Mouse (Mus musculus): ENCODE data around the gene Mrpl47. TPM values are rescaled to one million over a fixed set of nuclear protein-coding genes. Genes with fewer than 3 reads are reported as not detected.
"Not testable (repeated sequence)": the region's sequence is repeated elsewhere in the genome, so short reads cannot be mapped to it uniquely, and the experiment has no call there.

The Mrpl47 gene
- polyA plus RNA-seq, 1 experiment from 2014 or later: 41.7 TPM

DNA sequence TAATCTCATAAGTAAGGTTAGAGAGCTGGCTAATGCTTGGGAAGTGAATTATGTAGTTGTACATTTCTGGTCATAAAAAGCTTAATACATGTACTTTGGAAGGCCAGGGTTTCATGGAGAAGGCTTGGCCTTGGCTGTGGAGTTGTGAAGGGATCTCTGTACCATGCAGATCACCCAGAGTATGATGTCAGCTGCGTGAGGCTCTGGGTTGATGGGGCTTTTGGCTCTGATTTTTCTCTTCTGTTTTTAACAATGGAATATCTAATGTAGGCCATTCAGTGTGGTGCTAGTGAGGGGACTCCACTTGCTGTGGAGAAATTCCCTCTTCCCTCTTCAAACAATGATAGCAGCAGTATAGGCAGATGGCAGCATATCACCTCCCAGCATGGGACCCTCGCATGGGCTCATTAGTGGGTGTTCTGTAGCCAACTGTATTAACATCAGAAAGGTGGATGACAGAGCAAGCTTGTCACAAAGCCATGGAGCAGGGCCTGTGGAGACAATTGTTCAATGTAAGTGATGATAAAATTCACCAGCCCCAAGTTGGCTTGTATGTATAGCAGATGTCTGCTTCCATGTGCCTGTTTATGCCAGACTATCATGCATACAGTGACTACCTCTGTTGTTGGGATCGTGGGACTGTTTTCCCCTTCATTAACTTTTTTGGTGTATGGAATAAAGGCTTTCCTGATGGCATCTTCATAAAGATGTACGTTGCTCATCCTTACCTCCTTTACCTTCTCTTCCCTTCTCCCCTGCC is 12.6 kb upstream of the Mrpl47 start:
- Histone ChIP-seq H3K9me3 (replicated peaks; ENCODE audit: low read length) (no peaks in the 10 kb centered on the region), H3K36me3 (ENCODE audit: insufficient read depth, low read length) (peaks cover 46% of the 10 kb centered on the region), H3K27me3 (ENCODE audit: insufficient read depth, low read length) (no peaks in the 10 kb centered on the region), H3K4me2 (ENCODE audit: low read length) (no peak overlapping the region), H3K4me1 (replicated peaks; ENCODE audit: insufficient read depth, low read length) (no peaks in the 10 kb centered on the region), H3K9ac (ENCODE audit: low read depth, low read length) (no peak overlapping the region), H3K4me3 (replicated peaks; ENCODE audit: low read depth, low read length) (no peak overlapping the region), H3K27ac (no peak overlapping the region)
- ATAC-seq (replicated peaks; ENCODE audit: low FRiP score, low read depth): no peak
- DNase-seq (ENCODE audit: low spot score): no peak
- no peak for TF ChIP-seq CTCF (IDR thresholded peaks at IDR 0.05; ENCODE audit: low read depth)
- WGBS: 91% methylated on average over 4 of the region's 4 CpGs

DNA sequence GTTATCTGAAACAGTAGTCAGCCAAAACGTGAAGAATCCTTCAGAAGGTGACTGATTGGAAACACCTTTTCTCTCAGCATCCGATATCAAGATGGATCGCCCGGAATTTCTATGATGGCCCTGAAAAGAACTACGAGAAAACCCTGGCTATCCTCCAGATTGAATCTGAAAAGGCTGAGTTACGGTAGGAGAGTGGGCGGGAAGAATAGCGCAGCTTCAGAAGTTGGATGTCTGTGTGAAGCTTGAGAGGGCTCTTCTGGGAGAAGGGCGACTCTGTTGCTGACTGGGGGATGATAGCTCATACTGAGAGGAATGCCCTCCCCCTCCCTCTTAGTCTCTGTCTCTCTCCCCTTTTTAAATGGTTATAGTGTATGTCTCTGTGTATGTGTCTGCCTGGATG is 11.0 kb upstream of the Mrpl47 start:
- H3K4me3 ChIP-seq (replicated peaks; ENCODE audit: low read depth, low read length): no peak overlapping the region
- DNase-seq (ENCODE audit: low spot score) (no peak), ATAC-seq (replicated peaks; ENCODE audit: low FRiP score, low read depth) (no peak)
- no peaks in the 10 kb centered on the region for H3K27me3 ChIP-seq (ENCODE audit: insufficient read depth, low read length)
- no peaks in the 10 kb centered on the region for H3K4me1 ChIP-seq (replicated peaks; ENCODE audit: insufficient read depth, low read length)
- no peak overlapping the region for H3K4me2 ChIP-seq (ENCODE audit: low read length)
- peaks cover 46% of the 10 kb centered on the region for H3K36me3 ChIP-seq (ENCODE audit: insufficient read depth, low read length)
- no peak for TF ChIP-seq CTCF (IDR thresholded peaks at IDR 0.05; ENCODE audit: low read depth)
- WGBS: 90% methylated on average over 9 of the region's 9 CpGs
- H3K9me3 ChIP-seq (replicated peaks; ENCODE audit: low read length): no peaks in the 10 kb centered on the region
- H3K27ac ChIP-seq: no peak overlapping the region
- H3K9ac ChIP-seq (ENCODE audit: low read depth, low read length): no peak overlapping the region

DNA sequence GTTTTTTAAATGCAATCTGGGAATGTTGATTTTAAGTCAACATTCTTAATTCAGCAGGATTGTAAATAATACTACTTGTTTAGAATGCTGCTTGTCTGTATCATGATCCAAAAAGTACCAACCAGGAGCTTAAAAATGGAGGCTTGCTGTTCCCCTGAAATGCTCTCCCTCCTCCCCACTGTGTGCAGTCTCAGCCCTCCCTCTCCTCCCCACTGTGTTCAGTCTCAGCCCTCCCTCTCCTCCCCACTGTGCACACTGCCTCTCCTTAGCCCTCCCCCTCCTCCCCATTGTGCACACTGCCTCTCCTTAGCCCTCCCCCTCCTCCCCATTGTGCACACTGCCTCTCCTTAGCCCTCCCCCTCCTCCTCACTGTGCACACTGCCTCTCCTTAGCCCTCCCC is 8.0 kb upstream of the Mrpl47 start:
- not testable (repeated sequence) for H3K9me3 ChIP-seq (replicated peaks; ENCODE audit: low read length); H3K4me2 ChIP-seq (ENCODE audit: low read length); ATAC-seq (replicated peaks; ENCODE audit: low FRiP score, low read depth); H3K4me1 ChIP-seq (replicated peaks; ENCODE audit: insufficient read depth, low read length); H3K9ac ChIP-seq (ENCODE audit: low read depth, low read length); H3K4me3 ChIP-seq (replicated peaks; ENCODE audit: low read depth, low read length); DNase-seq (ENCODE audit: low spot score); H3K27ac ChIP-seq; H3K27me3 ChIP-seq (ENCODE audit: insufficient read depth, low read length)
- peaks cover 22% of the 10 kb centered on the region for H3K36me3 ChIP-seq (ENCODE audit: insufficient read depth, low read length)

DNA sequence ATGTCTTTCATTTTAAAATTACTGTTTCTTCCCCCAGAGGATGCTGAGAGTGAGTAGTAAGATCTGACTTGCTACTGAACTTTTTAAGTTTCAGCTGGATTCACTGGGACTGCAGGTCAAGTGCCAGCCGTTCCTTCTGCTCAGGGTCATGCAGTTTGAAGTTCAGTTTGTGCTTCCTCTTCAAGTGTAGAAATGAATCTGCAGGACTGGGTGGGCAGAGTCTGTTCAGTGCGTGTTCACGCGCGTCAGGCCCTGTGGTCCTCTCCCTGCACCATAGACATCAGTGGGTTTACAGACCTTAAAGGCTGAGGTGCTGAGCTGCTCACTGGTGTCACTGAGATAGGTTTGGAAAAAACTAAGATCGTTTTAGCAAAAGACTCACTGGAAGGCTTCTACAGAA is 7.6 kb upstream of the Mrpl47 start:
- no peaks in the 10 kb centered on the region for H3K27me3 ChIP-seq (ENCODE audit: insufficient read depth, low read length)
- ATAC-seq (replicated peaks; ENCODE audit: low FRiP score, low read depth): no peak
- no peak for DNase-seq (ENCODE audit: low spot score)
- H3K27ac ChIP-seq: no peak overlapping the region
- peaks cover 22% of the 10 kb centered on the region for H3K36me3 ChIP-seq (ENCODE audit: insufficient read depth, low read length)
- 92% methylated on average over 6 of the region's 6 CpGs for WGBS
- H3K4me2 ChIP-seq (ENCODE audit: low read length): no peak overlapping the region
- TF ChIP-seq CTCF (IDR thresholded peaks at IDR 0.05; ENCODE audit: low read depth): no peak
- no peak overlapping the region for H3K9ac ChIP-seq (ENCODE audit: low read depth, low read length)
- H3K4me1 ChIP-seq (replicated peaks; ENCODE audit: insufficient read depth, low read length): no peaks in the 10 kb centered on the region
- no peaks in the 10 kb centered on the region for H3K9me3 ChIP-seq (replicated peaks; ENCODE audit: low read length)
- H3K4me3 ChIP-seq (replicated peaks; ENCODE audit: low read depth, low read length): no peak overlapping the region

DNA sequence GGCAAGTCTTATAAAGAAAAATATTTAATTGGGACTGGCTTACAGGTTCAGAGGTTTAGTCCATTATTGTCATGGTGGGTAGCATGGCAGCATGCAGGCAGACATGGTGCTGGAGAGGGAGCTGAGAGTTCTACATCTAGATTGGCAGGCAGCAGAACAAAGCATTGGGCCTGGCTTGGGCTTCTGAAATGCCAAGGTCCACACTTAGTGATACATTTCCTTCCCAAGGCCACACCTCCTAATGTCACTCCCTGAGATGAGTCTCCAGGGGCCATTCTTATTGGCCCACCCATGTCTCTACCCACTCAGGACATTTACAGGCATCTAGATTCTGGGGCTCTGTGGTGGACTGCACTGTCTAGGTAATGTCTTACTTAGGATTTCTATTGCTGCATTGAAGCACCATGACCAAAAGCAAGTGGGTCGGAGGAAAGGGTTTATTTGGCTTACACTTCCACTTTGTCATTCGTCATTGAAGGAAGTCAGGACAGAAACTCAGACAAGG is 4.9 kb upstream of the Mrpl47 start:
- H3K36me3 ChIP-seq (ENCODE audit: insufficient read depth, low read length): peaks cover 10% of the 10 kb centered on the region
- H3K27ac ChIP-seq: no peak overlapping the region
- 86% methylated on average over 2 of the region's 2 CpGs for WGBS
- H3K4me1 ChIP-seq (replicated peaks; ENCODE audit: insufficient read depth, low read length): peaks cover 11% of the 10 kb centered on the region
- no peak for TF ChIP-seq CTCF (IDR thresholded peaks at IDR 0.05; ENCODE audit: low read depth)
- ATAC-seq (replicated peaks; ENCODE audit: low FRiP score, low read depth) (no peak), DNase-seq (ENCODE audit: low spot score) (no peak)
- no peaks in the 10 kb centered on the region for H3K27me3 ChIP-seq (ENCODE audit: insufficient read depth, low read length)
- H3K9ac ChIP-seq (ENCODE audit: low read depth, low read length): no peak overlapping the region
- no peaks in the 10 kb centered on the region for H3K9me3 ChIP-seq (replicated peaks; ENCODE audit: low read length)
- no peak overlapping the region for H3K4me2 ChIP-seq (ENCODE audit: low read length)
- no peak overlapping the region for H3K4me3 ChIP-seq (replicated peaks; ENCODE audit: low read depth, low read length)

DNA sequence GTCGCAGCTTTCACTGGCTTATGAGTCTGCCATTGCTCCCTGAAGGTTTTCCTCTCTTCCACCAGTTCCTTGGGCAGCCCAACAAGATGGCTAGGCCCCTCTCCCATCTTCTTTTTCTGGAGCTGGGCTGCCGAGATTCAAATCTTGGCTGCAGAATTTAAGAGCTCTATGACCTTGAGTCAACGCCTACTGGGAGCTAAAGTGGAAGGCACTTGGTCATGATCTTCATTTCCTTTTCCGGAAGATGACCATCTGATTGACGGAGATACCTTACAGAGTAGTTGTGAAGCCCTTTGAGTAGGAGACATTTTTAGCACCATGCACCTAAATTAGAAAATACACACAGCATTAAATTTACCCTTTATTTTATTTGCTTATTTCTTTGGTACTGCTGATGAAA is 1.1 kb upstream of the Mrpl47 start:
- no peaks in the 10 kb centered on the region for H3K27me3 ChIP-seq (ENCODE audit: insufficient read depth, low read length)
- H3K4me2 ChIP-seq (ENCODE audit: low read length): no peak overlapping the region
- H3K9me3 ChIP-seq (replicated peaks; ENCODE audit: low read length): no peaks in the 10 kb centered on the region
- no peak overlapping the region for H3K27ac ChIP-seq
- TF ChIP-seq CTCF (IDR thresholded peaks at IDR 0.05; ENCODE audit: low read depth): no peak
- H3K4me3 ChIP-seq (replicated peaks; ENCODE audit: low read depth, low read length): no peak overlapping the region
- H3K36me3 ChIP-seq (ENCODE audit: insufficient read depth, low read length): peaks cover under 1% of the 10 kb centered on the region; the same call in 1 of the 2 replicates
- peaks cover 11% of the 10 kb centered on the region for H3K4me1 ChIP-seq (replicated peaks; ENCODE audit: insufficient read depth, low read length)
- WGBS: 88% methylated on average over 5 of the region's 5 CpGs
- H3K9ac ChIP-seq (ENCODE audit: low read depth, low read length): no peak overlapping the region
- no peak for DNase-seq (ENCODE audit: low spot score)
- no peak for ATAC-seq (replicated peaks; ENCODE audit: low FRiP score, low read depth)
